Mouse (Mus musculus): ENCODE measurements around the gene Fh1.

Gene Fh1

GRCm38 (mm10) chr1:175625257-175625879, at the start of gene Fh1:
Gene Fh1 (minus strand): TSS chr1:175625635.
- WGBS, result under 1% methylated on average over 58 of the region's 58 CpGs

- 67% methylated on average over 6 of the region's 6 CpGs for WGBS
Observed at GRCm38 (mm10) chr1:175675116-175675515, 49.7 kb upstream of the Fh1 start.

GRCm38 (mm10) chr1:175673563-175674325, 48.3 kb upstream of the Fh1 start:
- WGBS, result 66% methylated on average over 7 of the region's 7 CpGs

- WGBS, result 11% methylated on average over 1 of the region's 1 CpGs
Observed at GRCm38 (mm10) chr1:175671626-175672025, 46.2 kb upstream of the Fh1 start.

GRCm38 (mm10) chr1:175670042-175670441, 44.6 kb upstream of the Fh1 start:
- WGBS, result 60% methylated on average over 7 of the region's 7 CpGs

GRCm38 (mm10) chr1:175669456-175669855, 44.0 kb upstream of the Fh1 start:
- WGBS, result 81% methylated on average over 3 of the region's 3 CpGs

GRCm38 (mm10) chr1:175668666-175669405, 43.4 kb upstream of the Fh1 start:
- 68% methylated on average over 5 of the region's 5 CpGs for WGBS

GRCm38 (mm10) chr1:175659900-175660299, 34.5 kb upstream of the Fh1 start:
- WGBS, result 92% methylated on average over 4 of the region's 4 CpGs

GRCm38 (mm10) chr1:175648615-175649014, 23.2 kb upstream of the Fh1 start:
- WGBS, result 90% methylated on average over 4 of the region's 4 CpGs

- 83% methylated on average over 9 of the region's 9 CpGs for WGBS
Observed at GRCm38 (mm10) chr1:175646952-175647351, 21.5 kb upstream of the Fh1 start.

GRCm38 (mm10) chr1:175643496-175644265, 18.2 kb upstream of the Fh1 start:
- WGBS, result 74% methylated on average over 5 of the region's 5 CpGs

GRCm38 (mm10) chr1:175640435-175641150, 15.2 kb upstream of the Fh1 start:
- 80% methylated on average over 6 of the region's 6 CpGs for WGBS

GRCm38 (mm10) chr1:175639072-175639471, 13.6 kb upstream of the Fh1 start:
- WGBS, result 85% methylated on average over 7 of the region's 7 CpGs

- 51% methylated on average over 7 of the region's 7 CpGs for WGBS
Observed at GRCm38 (mm10) chr1:175637677-175638076, 12.2 kb upstream of the Fh1 start.

- WGBS, result 97% methylated on average over 14 of the region's 14 CpGs
Observed at GRCm38 (mm10) chr1:175632470-175632869, 7.0 kb upstream of the Fh1 start.

GRCm38 (mm10) chr1:175631721-175632221, 6.3 kb upstream of the Fh1 start:
- WGBS, result 74% methylated on average over 10 of the region's 10 CpGs

- 94% methylated on average over 3 of the region's 3 CpGs for WGBS
Observed at GRCm38 (mm10) chr1:175631080-175631479, 5.6 kb upstream of the Fh1 start.

GRCm38 (mm10) chr1:175630345-175630744, 4.9 kb upstream of the Fh1 start:
- 92% methylated on average over 5 of the region's 5 CpGs for WGBS

- 89% methylated on average over 6 of the region's 6 CpGs for WGBS
Observed at GRCm38 (mm10) chr1:175629248-175629647, 3.8 kb upstream of the Fh1 start.

- WGBS, result 80% methylated on average over 1 of the region's 1 CpGs
Observed at GRCm38 (mm10) chr1:175625990-175626692, 706 bp upstream of the Fh1 start.
